Mouse (Mus musculus) heart, embryonic 12.5 days (tissue): Measurements from ENCODE around the gene Nol10. TPM values are rescaled to one million over a fixed set of nuclear protein-coding genes. Genes with fewer than 3 reads are reported as not detected.

Source experiments
- microRNA-seq: library from miRNA; unstranded; fragments of <30 nt; microRNA quantifications from one replicate; pipeline ENCODE4, GENCODE M21; 2017
- polyA plus RNA-seq: library from polyadenylated mRNA; unstranded; fragments of >200 nt; fragmentation: Nextera tagmentation; extraction: Ambion mirVana; gene quantifications from 2 replicates; pipeline ENCODE4 v1.2.1, GENCODE M21; 2016

The Nol10 gene
- polyA plus RNA-seq, 1 experiment from 2014 or later = 18.3 TPM

Small RNA genes lying within 50 kb of the gene (microRNA-seq; reads per million reads assigned to microRNA genes)
- gene Mir3066 = 12.0 reads per million, percentile 26 among the genes with 10 or more reads in this experiment

Other genes with a start within 250 kb of the Nol10 start
- gene Kcnf1, start 171.6 kb upstream of the Nol10 start, polyA plus RNA-seq = 0.50 and 0.55 TPM in 2 replicates
- 465 and 478 TPM in 2 replicates for gene Pdia6, start 81.9 kb upstream of the Nol10 start, polyA plus RNA-seq
- gene Atp6v1c2, start 19.1 kb upstream of the Nol10 start, polyA plus RNA-seq = 0.22 TPM in 2 replicates
- 161 and 167 TPM in 2 replicates for gene Odc1, start 196.3 kb downstream of the Nol10 start, polyA plus RNA-seq